Mouse (Mus musculus): ENCODE measurements at regions not wholly inside any gene's neighbourhood (a gene's known extent, or its start where the extent isn't known, plus 50 kb on each side); places are given as distances from the start of the nearest gene placed in this dataset.

DNA sequence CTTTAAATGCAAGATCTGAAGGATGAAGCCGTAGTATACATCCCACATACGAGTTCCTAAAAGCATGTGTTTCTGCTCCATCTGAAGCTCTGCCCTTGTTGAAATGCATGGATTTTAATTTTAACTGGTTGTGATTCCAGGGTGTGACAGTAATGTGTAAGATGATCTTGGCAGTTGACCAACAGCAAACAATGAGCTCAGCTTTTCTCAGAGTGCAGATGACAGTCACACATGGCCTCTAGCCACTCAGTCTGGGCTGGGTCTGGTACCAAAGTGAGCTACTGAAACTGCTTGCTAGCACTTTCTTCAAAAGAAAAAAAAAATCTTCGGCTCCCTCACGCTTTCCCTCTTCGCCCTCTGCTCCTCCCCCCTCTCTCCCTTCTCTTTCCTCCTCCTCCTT is 138.0 kb upstream of the Ctbp2 start:
- intact Hi-C loops (cut with DNase I): no loop called here
- no peak for DNase-seq (ENCODE audit: low spot score)

DNA sequence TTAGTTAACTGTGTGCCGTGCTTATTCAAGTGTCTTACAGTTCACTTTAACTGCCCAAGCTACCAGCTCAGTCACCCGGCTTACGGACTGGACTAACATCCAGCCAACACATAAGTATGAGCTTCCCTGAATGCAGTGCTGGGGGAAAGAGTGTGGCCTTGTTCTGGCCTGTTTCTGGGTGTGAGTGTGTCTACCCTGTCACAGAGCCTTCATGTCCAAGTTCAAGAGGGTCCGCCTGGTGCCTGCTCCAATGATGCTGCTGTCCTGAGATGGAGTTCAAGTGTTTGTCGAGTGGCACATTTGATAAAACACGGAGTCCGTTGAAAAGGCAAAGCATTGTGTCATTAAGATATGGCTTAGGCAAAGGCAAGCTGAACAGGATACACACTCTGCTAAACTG is 135.0 kb upstream of the Ctbp2 start:
- DNase-seq (ENCODE audit: low spot score): no peak
- intact Hi-C loops (cut with DNase I): no loop called here

DNA sequence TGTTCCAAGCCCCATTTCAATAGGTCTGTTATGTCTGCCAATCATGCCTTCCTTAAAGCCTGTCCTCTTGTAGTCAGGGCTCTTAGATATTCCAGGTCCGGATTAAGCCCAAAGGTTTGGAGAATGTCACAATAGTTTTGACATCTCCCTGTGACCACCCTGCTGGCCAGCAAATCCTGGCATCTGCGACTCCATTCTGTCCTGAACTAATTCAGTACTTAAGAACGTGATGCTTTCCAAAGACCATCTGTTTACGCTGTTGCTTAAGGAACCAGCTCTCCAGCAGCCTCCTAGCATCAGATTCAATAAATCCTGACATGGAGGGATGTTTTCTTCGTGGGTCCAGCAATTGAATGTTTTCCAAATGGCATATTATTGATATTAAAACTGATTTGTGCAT is 132.7 kb upstream of the Ctbp2 start:
- intact Hi-C loops (cut with DNase I): no loop called here
- DNase-seq (ENCODE audit: low spot score): no peak

GRCm38 (mm10) chr7:133244601-133245000 is 120.4 kb upstream of the Ctbp2 start:
- intact Hi-C loops (cut with DNase I): no loop called here
- no peak for DNase-seq (ENCODE audit: low spot score)

DNA sequence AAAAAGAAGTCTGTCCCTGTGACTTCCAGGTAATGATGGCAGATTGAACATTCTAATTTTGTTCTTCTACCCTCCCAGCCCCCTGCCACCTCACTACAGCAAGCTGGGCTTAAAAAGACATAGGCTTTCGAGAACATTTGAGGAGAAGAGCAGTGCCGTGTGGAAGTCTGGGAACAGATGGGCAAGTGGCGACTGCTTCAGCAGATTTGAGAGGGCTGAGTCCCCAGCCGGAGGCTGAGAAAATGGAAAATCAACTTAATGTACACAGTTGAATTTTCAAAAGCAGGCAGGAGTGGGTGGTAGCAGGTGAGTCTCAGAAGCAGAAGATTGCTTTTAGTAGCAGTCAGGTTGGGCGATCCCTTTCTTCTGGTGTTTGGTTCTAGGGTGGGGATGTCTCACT is 110.2 kb upstream of the Ctbp2 start:
- intact Hi-C loops (cut with DNase I): no loop called here
- no peak for DNase-seq (ENCODE audit: low spot score)

GRCm38 (mm10) chr7:133232889-133233441 is 108.8 kb upstream of the Ctbp2 start:
- intact Hi-C loops (cut with DNase I): no loop called here
- no peak for DNase-seq (ENCODE audit: low spot score)

- intact Hi-C loops (cut with DNase I): no loop called here
Observed at GRCm38 (mm10) chr7:133230806-133231205, 106.7 kb upstream of the Ctbp2 start.

GRCm38 (mm10) chr7:133223948-133224652 is 99.9 kb upstream of the Ctbp2 start:
- intact Hi-C loops (cut with DNase I): no loop called here
- no peak for DNase-seq (ENCODE audit: low spot score)

More at GRCm38 (mm10) chr7:133230806-133231205, 106.7 kb upstream of the Ctbp2 start:
- DNase-seq (ENCODE audit: low spot score): no peak

GRCm38 (mm10) chr7:133212328-133212727 is 88.2 kb upstream of the Ctbp2 start:
- DNase-seq (ENCODE audit: low spot score): no peak
- intact Hi-C loops (cut with DNase I): no loop called here

DNA sequence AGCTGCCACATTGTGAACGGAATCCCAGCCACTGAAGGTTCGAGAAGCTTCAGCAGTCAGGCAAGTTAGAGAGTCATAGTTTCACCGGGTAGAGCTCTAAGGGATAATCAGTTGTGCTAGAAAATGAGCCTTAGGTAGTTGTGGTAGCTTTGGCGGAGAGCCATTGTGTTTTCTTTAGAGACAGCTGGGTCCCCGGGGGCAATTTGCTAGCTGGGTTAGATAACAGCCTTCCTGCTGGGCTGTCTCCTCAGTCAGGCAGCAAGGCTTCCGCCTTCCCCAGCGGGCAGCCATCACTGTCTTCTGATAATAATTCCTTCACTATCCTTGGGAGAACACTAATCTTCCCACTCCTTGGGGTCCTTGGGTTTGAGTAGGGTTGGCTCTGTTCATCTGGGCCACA is 81.5 kb upstream of the Ctbp2 start:
- no peak for DNase-seq (ENCODE audit: low spot score)
- intact Hi-C loops (cut with DNase I): no loop called here

GRCm38 (mm10) chr7:133204485-133204884 is 80.3 kb upstream of the Ctbp2 start:
- DNase-seq (ENCODE audit: low spot score): no peak
- intact Hi-C loops (cut with DNase I): no loop called here

DNA sequence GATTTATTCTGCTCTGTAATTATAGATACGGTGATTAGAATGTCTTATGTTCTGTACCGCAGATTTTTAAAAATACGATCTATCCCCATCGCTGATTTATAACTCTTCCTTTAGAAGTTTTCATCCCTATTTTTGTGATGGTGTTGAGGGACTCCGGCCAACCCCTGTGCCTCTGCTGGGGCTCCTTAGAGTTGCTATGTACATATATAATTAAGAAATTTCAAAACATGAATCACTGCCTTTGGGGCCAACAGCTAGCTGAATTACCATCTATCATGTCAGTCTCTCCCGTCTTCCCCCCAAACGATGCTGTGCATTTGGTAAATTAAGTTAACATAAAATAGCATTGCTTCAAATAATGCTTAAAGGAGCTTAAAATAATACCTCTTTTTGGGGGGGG is 79.8 kb upstream of the Ctbp2 start:
- intact Hi-C loops (cut with DNase I): no loop called here

GRCm38 (mm10) chr7:133202092-133202880 is 78.1 kb upstream of the Ctbp2 start:
- no peak for DNase-seq (ENCODE audit: low spot score)
- intact Hi-C loops (cut with DNase I): no loop called here

More for the DNA sequence above, 79.8 kb upstream of the Ctbp2 start:
- no peak for DNase-seq (ENCODE audit: low spot score)

DNA sequence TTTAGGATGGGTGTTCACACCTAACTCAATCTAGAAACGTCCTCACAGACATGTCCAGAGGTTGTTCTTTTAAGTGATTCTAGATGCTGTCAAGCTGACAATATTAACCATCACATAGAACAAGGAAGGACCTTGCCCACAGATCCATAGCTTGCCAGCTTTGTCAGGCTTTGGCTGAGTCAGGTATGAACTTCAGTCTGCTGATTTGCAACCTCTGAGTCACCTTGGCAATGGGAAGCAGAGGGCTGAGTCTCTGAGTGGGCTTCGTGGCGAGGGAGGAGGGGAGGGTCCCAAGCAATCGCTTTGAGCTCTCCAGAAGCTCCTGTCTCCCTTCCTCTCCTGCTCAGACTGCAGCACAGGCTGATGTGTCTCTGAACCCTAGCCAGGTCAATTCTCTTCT is 74.9 kb upstream of the Ctbp2 start:
- no peak for DNase-seq (ENCODE audit: low spot score)
- intact Hi-C loops (cut with DNase I): no loop called here

DNA sequence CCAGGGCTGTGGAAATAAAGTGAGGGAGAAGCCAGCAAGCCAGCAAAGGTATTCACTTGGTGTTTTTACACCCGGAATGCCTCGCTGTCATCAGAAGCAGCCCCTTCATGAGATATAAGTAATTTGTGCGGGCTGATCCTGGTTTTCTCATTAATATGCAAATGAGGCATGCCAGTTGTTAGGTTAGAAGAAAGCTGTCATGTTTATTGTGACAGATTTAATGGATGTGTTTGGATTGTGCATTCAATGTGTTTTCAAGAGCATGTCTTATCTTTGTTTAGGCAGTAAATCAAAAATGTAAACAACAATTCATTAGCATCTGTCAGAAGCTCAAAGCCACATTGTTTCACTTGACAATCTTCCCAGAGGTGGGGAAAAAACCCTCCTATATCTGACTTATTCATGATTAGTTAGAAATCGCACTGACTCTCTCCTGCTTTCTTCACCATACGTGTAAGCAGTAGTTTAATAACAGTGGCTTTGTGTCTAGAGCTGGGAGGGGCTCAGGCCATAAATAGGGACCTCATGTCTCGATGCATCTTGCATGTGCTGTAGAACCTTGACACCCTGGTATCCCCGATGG is 65.8 kb upstream of the Ctbp2 start:
- intact Hi-C loops (cut with DNase I): no loop called here

GRCm38 (mm10) chr7:133185931-133186601 is 61.9 kb upstream of the Ctbp2 start:
- intact Hi-C loops (cut with DNase I): no loop called here
- DNase-seq (ENCODE audit: low spot score): peak; percentile 67

More for the DNA sequence above, 65.8 kb upstream of the Ctbp2 start:
- DNase-seq (ENCODE audit: low spot score): no peak

DNA sequence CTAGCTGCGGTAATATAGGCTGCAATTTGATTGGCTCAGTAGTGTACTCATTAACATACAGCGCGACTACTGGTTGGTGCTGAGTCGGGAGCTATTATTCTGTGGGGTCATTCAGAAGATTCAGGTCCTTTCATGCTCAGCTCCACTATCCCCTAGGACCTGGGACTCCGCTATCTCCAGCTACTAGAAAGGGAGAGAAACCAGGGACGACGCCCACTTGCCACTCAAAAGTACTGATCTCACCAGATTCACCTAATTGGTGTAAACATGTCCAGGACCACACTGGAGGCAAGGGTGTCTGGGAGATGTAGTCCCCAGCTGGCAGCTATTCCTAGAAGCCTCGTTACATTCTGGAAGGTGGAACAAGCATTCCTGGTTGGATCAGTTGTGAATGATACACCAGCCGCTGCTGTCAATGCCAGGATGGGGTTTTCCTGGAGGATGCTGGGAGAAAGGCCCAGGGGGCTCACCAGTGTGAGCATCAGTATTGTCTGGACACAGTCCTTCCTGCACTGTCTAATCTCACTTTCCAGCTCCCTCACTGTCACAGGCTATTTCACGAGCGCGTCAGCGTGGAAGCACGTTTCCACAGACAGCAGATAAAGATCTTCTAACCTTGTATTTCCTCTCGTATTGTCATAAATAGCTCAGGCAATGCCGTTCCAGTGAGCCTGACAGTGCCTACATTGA is 60.9 kb upstream of the Ctbp2 start:
- intact Hi-C loops (cut with DNase I): no loop called here
- DNase-seq (ENCODE audit: low spot score): no peak

DNA sequence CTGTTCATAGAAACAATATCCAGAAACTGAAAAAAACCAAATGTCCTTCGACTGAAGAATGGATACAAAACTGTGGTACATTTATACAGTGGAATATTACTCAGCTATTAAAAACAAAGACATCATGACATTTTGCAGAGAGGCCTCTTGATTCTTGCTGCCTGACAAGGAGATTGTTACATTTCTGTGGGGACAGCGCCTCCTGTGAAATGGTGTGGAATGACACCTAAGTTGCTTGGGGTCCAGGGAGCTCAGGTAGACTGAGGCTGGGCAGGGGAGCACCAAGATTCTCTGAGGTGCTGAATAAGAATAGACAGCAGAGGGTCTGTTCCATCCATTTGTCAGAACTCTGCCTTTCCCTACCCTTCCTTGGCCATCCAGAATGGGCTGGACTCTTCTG is 57.2 kb upstream of the Ctbp2 start:
- intact Hi-C loops (cut with DNase I): no loop called here
- DNase-seq (ENCODE audit: low spot score): no peak

DNA sequence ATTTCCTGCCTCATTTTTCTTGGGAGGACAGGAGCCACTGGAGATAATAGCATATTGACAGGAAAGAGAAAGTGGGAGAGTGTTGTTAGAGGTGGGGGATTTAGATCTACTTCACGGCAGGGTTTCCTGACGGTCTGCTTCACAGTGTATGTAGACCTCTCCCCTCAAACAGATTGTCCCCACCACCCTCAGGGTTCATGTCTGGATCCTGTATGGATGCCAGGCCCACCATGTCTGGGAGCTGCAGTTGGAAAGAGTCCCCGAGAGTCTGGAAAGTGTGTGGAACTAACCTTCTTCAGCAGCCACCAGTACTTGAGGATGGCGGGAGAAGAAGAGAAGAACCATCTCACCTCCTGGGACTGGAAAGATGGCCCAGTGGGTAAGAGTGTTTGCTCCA is 53.0 kb upstream of the Ctbp2 start:
- no peak for DNase-seq (ENCODE audit: low spot score)

More for the DNA sequence above, 53.0 kb upstream of the Ctbp2 start:
- intact Hi-C loops (cut with DNase I): loop anchor here (2.0 kb wide), 1 partner anchor 144 kb away; no protein-coding TSS in a partner anchor

Data from heart, postnatal 25 days (tissue).